Comparison of ENCODE assay signal across 24 mouse cellular contexts in genomic region chr9:101270020-101270419, GRCm38 (mm10). TPM values are rescaled to one million over a fixed set of nuclear protein-coding genes. Genes with fewer than 3 reads are reported as not detected.
DNase-seq lines count a peak whose midpoint lies in the region; ATAC-seq and TF ChIP-seq lines count a peak whose summit lies in the region.
"Had no signal": no experiment of that assay in that cellular context is flagged by ENCODE, and none has a peak within 500 bp of the region (broad histone marks: within the 10 kb centered on the region; RNA-seq: fewer than 3 reads in every experiment).

No protein-coding gene starts in this region.

- H3K27me3 ChIP-seq in kidney, adult 2 months (replicated peaks; ENCODE audit: control insufficient read depth, insufficient read depth, low read length), result no peaks in the 10 kb centered on the region
- H3K27me3 ChIP-seq in lung, postnatal 0 days (replicated peaks; ENCODE audit: insufficient read depth, low read length), result no peaks in the 10 kb centered on the region
- H3K27me3 ChIP-seq in stomach, postnatal 0 days (ENCODE audit: control insufficient read depth, insufficient read depth, low read length), result no peaks in the 10 kb centered on the region
- H3K27me3 ChIP-seq: embryonic facial prominence, embryonic 15.5 days; forebrain, embryonic 13.5 days had no signal

- no peak for TF ChIP-seq POLR2A in kidney, adult 2 months (IDR thresholded peaks at IDR 0.05; ENCODE audit: low read depth, low read length)
- no peak for TF ChIP-seq POLR2A in embryonic fibroblast, embryonic 13.5 days (IDR thresholded peaks at IDR 0.05; ENCODE audit: low read depth, low read length)

- peaks cover 47% of the 10 kb centered on the region for H3K4me1 ChIP-seq in kidney, adult 2 months (ENCODE audit: control insufficient read depth, insufficient read depth, low read length)
- H3K4me1 ChIP-seq in lung, postnatal 0 days (ENCODE audit: insufficient read depth, low read depth, low read length), result no peaks in the 10 kb centered on the region
- H3K4me1 ChIP-seq in embryonic fibroblast, embryonic 13.5 days (ENCODE audit: control insufficient read depth, insufficient read depth, low read length), result 0 out of 2 replicates have a peak, but pooled peaks cover 5% of the 10 kb centered on the region
- no peaks in the 10 kb centered on the region for H3K4me1 ChIP-seq in stomach, postnatal 0 days (replicated peaks; ENCODE audit: control insufficient read depth, insufficient read depth)
- H3K4me1 ChIP-seq: heart, embryonic 10.5 days had no signal

- DNase-seq in kidney, adult 2 months, result no peak
- DNase-seq in kidney, postnatal 10 days, result no peak
- DNase-seq in lung, postnatal 0 days (ENCODE audit: low spot score), result peak; percentile 41
- DNase-seq in lung, adult 18-20 months, result no peak
- DNase-seq in stomach, postnatal 0 days (ENCODE audit: low spot score), result no peak
- no peak for DNase-seq in heart, postnatal 4 days
- no peak for DNase-seq in heart, postnatal 25 days (ENCODE audit: low spot score)
- DNase-seq: adrenal gland, postnatal 14 days; B cell, adult 2 months; cerebellum, adult 11-12 months; cerebellum, adult 9-11 months; cerebellum, postnatal 36 days; gastrocnemius, postnatal 36 days; heart, adult 18-20 months; heart, postnatal 10 days had no signal

- TF ChIP-seq EP300 in lung, postnatal 0 days (IDR thresholded peaks at IDR 0.05), result no peak
- TF ChIP-seq EP300 in stomach, postnatal 0 days (optimal IDR thresholded peaks at IDR 0.05), result no peak

- no peak overlapping the region for H3K9ac ChIP-seq in lung, postnatal 0 days (replicated peaks; ENCODE audit: low read depth)
- no peak overlapping the region for H3K9ac ChIP-seq in stomach, postnatal 0 days (ENCODE audit: low read length)
- H3K9ac ChIP-seq: embryonic facial prominence, embryonic 15.5 days; forebrain, embryonic 13.5 days; hindbrain, embryonic 14.5 days had no signal

- peak overlapping the region; percentile 98 for H3K27ac ChIP-seq in kidney, adult 2 months (ENCODE audit: insufficient read depth, low read depth, low read length)
- no peak overlapping the region for H3K27ac ChIP-seq in lung, postnatal 0 days (ENCODE audit: low read length)
- H3K27ac ChIP-seq in embryonic fibroblast, embryonic 13.5 days (ENCODE audit: insufficient read depth, low read length), result peak overlapping the region; percentile 22; the same call in 1 of the 2 replicates
- H3K27ac ChIP-seq in stomach, postnatal 0 days (replicated peaks), result peak overlapping the region; percentile 36; the same call in 1 of the 2 replicates
- H3K27ac ChIP-seq: embryonic facial prominence, embryonic 15.5 days; forebrain, embryonic 13.5 days; heart, embryonic 10.5 days; hindbrain, embryonic 10.5 days; hindbrain, embryonic 14.5 days had no signal

- H3K36me3 ChIP-seq in kidney, adult 2 months (ENCODE audit: control insufficient read depth, insufficient read depth, low read length), result no peaks in the 10 kb centered on the region
- H3K36me3 ChIP-seq in lung, postnatal 0 days (ENCODE audit: insufficient read depth, low read length), result no peaks in the 10 kb centered on the region
- no peaks in the 10 kb centered on the region for H3K36me3 ChIP-seq in stomach, postnatal 0 days (ENCODE audit: control insufficient read depth, insufficient read depth, low read length)
- H3K36me3 ChIP-seq: embryonic facial prominence, embryonic 15.5 days; G1E; heart, embryonic 10.5 days; hindbrain, embryonic 10.5 days had no signal

- no peaks in the 10 kb centered on the region for H3K9me3 ChIP-seq in lung, postnatal 0 days (ENCODE audit: low read length)
- no peaks in the 10 kb centered on the region for H3K9me3 ChIP-seq in stomach, postnatal 0 days (ENCODE audit: control insufficient read depth, low read length)
- H3K9me3 ChIP-seq: embryonic facial prominence, embryonic 15.5 days; forebrain, embryonic 13.5 days; heart, embryonic 10.5 days; hindbrain, embryonic 10.5 days had no signal

- H3K4me2 ChIP-seq in lung, postnatal 0 days (replicated peaks; ENCODE audit: low read depth, low read length), result no peak overlapping the region
- H3K4me2 ChIP-seq in stomach, postnatal 0 days (replicated peaks; ENCODE audit: low read depth), result no peak overlapping the region
- H3K4me2 ChIP-seq: embryonic facial prominence, embryonic 15.5 days; forebrain, embryonic 13.5 days; hindbrain, embryonic 14.5 days had no signal

- peak; percentile 4; the same call in 1 of the 2 replicates for ATAC-seq in lung, postnatal 0 days
- ATAC-seq in stomach, postnatal 0 days (ENCODE audit: low FRiP score, low TSS enrichment), result peak; percentile 70
- ATAC-seq: activated CD4-positive, CD25-positive, alpha-beta regulatory T cell, adult 4 months; CD4-positive, CD25-positive, alpha-beta regulatory T cell, adult 4 months; forebrain, embryonic 13.5 days had no signal

- WGBS in kidney, adult 2 months, result 40% methylated on average over 5 of the region's 5 CpGs
- 33% methylated on average over 5 of the region's 5 CpGs for WGBS in lung, postnatal 0 days
- WGBS in stomach, postnatal 0 days, result 40% methylated on average over 5 of the region's 5 CpGs

- H3K4me3 ChIP-seq in kidney, adult 2 months (ENCODE audit: insufficient read depth, low read depth, low read length), result no peak overlapping the region
- no peak overlapping the region for H3K4me3 ChIP-seq in lung, postnatal 0 days (ENCODE audit: low read depth, low read length)
- H3K4me3 ChIP-seq in embryonic fibroblast, embryonic 13.5 days (ENCODE audit: insufficient read depth, low read length), result no peak overlapping the region
- H3K4me3 ChIP-seq in stomach, postnatal 0 days (ENCODE audit: low read depth, low read length), result no peak overlapping the region
- H3K4me3 ChIP-seq: embryonic facial prominence, embryonic 15.5 days; forebrain, embryonic 13.5 days; heart, embryonic 10.5 days; hindbrain, embryonic 10.5 days had no signal

- TF ChIP-seq CTCF in kidney, adult 2 months (conservative IDR thresholded peaks at IDR 0.05; ENCODE audit: insufficient read depth, insufficient read length, low read depth, low read length), result no peak
- no peak for TF ChIP-seq CTCF in lung, postnatal 0 days (IDR thresholded peaks at IDR 0.05)
- no peak for TF ChIP-seq CTCF in embryonic fibroblast, embryonic 13.5 days (IDR thresholded peaks at IDR 0.05; ENCODE audit: borderline replicate concordance, insufficient read depth, low read length)
- TF ChIP-seq CTCF in stomach, postnatal 0 days (IDR thresholded peaks at IDR 0.05; ENCODE audit: low read depth), result no peak

- intact Hi-C loops in heart, postnatal 25 days (cut with DNase I), result no loop called here

RNA-seq across cellular contexts. Expression of gene Ppp2r3a, which starts 18.4 kb away (rescaled TPM):
- polyA plus RNA-seq in kidney, adult 2 months (2012; rRNA removed), result 13.9 and 17.6 TPM in 2 replicates
- polyA plus RNA-seq in lung, postnatal 0 days (2015; fragmentation: Nextera tagmentation; extraction: Ambion mirVana), result 7.2 and 7.7 TPM in 2 replicates
- 20.8 and 25.4 TPM in 2 replicates for polyA plus RNA-seq in embryonic fibroblast, embryonic 13.5 days (2011; ENCODE audit: insufficient read length, low read depth, missing spikeins)
- 6.8 TPM in 2 replicates for polyA plus RNA-seq in stomach, postnatal 0 days (2015; fragmentation: Nextera tagmentation; extraction: Ambion mirVana)
- 100 to 1,000 TPM; 179 to 189 TPM for total RNA-seq in heart, postnatal 4 days (2021)
- total RNA-seq in heart, postnatal 25 days (2021), result 100 to 1,000 TPM; 229 to 237 TPM
- polyA plus RNA-seq: G1E had no signal
